Mouse (Mus musculus): ENCODE measurements at regions not wholly inside any gene's neighbourhood (a gene's known extent, or its start where the extent isn't known, plus 50 kb on each side); places are given as distances from the start of the nearest gene placed in this dataset.

GRCm38 (mm10) chr6:50777827-50778226, 123.6 kb upstream of the Npvf start:
- no peak for DNase-seq (ENCODE audit: low read depth, low spot score)

DNA sequence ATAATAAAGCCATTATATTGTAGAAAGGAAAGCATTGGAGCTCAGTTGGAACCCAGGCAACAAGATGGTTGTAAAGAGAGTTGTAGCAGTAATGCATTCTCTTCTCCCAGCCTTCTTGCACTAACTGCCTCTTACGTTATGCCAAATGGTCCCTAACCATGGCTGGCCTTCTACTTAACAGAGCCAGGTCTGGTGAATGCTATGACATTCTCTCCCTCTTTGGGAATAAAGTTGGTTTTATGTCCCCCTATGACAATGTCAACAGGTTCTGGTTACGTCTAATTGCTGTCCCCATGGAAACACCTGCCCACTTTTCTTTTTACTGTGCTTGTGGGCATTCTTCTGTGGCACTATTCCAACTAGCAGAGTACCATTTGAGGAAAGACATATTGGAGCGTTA, 126.4 kb upstream of the Npvf start:
- DNase-seq (ENCODE audit: low read depth, low spot score) = no peak

- no peak for DNase-seq (ENCODE audit: low read depth, low spot score)
These were observed 127.0 kb upstream of the Npvf start for GRCm38 (mm10) chr6:50781271-50781670.

DNA sequence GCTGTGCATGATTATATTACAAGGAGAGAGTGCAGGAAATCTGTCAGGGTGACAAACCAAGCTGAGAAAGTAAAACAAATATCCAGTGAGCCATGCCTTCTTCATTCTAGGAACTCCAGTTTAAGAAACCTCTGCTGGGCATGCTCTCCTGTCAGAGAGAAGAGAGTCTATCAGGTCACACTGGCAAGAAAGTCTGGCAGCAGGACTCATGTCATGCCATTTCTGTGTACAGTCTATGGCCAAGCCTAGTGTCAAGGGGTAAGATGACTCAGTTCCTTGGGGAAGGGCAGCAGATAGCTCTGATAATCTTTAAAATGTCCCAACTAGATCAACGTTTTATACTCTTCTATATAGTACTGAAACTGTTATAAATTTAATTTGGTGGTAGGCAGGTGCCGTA, 128.0 kb upstream of the Npvf start:
- DNase-seq (ENCODE audit: low read depth, low spot score) = no peak

DNA sequence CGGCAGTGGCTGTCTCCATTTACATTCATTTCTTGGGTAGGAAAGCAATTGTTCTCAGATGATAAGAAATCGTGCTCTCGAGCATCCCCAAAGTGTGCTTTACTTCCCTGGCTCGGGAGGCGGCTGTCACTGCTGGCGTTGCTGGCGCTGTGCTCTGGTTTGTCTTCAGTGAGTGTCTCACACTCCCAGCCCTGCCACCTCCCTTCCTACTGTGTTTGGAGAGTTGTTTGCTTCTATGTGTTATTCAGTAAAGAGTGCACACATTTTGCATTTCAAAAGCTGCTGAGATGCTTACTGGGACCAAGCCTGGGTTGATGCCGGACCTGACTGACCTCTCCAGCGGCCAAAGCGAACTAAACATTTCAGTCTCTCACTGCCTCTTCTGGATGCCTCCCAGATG, 129.3 kb upstream of the Npvf start:
- no peak for DNase-seq (ENCODE audit: low read depth, low spot score)

GRCm38 (mm10) chr6:50784381-50784780, 130.1 kb upstream of the Npvf start:
- DNase-seq (ENCODE audit: low read depth, low spot score) = no peak

GRCm38 (mm10) chr6:50787666-50788065, 133.4 kb upstream of the Npvf start:
- DNase-seq (ENCODE audit: low read depth, low spot score) = no peak

GRCm38 (mm10) chr6:50799963-50800362, 145.7 kb upstream of the Npvf start:
- DNase-seq (ENCODE audit: low read depth, low spot score) = no peak

DNA sequence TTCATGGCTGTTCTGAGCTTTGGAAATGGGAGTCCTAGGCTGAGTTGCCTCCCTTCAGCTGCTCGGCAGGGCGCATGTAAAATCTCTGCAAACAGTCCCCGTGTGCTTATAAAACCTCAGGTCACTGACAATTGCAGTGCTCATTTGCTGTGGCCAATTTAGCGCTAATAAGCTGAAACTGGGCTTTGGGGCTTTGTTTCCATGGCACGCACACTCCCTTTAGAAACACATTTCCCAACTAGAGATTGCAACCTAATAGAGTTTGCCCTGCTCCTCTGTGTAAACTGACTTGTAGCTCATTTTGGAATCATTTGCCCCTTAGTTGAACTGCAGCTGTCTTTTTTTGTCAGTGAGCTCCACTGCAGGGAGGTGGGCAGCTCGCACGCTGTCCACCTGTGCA, 148.7 kb upstream of the Npvf start:
- no peak for DNase-seq (ENCODE audit: low read depth, low spot score)

- DNase-seq (ENCODE audit: low read depth, low spot score) = no peak
These were observed 150.3 kb upstream of the Npvf start for GRCm38 (mm10) chr6:50804477-50805005.

DNA sequence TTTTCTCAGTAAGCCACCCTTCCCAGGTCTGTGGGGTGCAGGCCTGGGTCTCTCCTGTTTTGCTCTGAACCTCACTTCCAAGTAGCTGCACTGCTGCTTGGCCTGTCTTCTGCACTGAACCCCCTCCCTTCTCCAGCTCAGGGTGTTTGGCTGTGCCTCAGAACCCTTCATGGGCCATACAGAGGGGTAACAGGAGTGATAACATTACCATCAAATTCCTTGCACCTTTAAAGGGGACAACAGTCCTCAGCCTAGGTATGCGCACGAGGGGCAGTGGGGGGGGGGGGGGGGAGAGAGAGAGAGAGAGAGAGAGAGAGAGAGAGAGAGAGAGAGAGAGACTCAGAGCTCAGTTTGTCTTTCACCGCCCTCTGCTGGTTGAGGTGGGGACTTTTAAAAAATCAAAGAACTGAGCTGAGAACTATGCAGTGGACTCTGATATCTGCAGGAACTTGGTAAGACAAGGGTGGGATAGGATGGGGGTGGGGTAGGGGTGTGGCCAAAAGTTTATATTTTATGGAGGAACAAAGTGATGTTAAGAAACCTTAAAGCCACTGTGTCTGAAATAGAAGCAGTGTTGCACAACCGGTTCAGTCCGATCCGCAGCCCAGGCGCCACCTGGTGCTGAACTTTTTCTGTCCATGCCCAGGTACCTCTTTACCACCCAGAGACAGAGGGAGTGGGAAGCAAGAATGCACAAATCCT, 152.3 kb upstream of the Npvf start:
- DNase-seq (ENCODE audit: low read depth, low spot score) = peak; percentile 45

- DNase-seq (ENCODE audit: low read depth, low spot score) = no peak
These were observed 153.2 kb upstream of the Npvf start for GRCm38 (mm10) chr6:50807187-50808012.

- peak; percentile 30 for DNase-seq (ENCODE audit: low read depth, low spot score)
These were observed 153.9 kb upstream of the Npvf start for GRCm38 (mm10) chr6:50808126-50808525.

DNA sequence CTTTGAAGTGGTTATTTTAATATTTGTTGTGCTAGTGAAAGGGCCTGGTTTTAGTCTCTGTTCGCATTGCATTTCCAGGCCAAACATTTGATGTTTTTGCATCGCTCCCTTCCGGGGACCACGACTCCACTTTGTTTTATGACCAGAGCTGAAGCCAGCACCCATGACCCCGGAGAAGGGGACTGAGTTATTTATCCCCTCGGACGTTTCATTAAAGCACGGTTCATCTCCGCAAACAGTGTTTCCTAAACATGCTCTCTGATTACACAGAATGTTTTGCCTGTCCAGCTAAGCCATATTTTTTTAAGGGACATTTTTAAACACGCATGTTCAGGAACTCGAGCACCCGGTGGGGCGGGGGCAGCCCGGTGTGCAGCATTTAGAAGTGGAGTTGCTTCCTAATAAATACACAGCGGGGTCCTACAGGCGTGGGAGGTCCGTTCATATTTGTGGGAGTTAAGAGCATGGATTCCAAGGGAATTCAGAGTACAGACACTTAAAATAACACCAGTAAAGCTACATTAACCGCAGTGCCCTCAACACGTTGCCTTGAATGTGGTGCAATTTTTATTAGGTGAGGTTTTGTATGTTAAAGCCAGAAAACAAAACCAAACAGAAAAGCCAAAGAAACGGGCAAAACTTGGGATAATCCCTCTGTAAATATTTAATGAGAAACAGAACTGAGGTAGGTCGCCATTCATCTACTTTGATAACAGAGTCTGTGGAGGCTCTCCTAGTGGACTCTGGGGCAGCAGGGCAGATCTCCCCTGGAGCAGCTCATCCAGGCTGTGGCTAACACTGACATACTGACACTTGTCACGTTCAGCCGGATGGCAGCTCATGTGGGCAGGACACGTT, 154.8 kb upstream of the Npvf start:
- DNase-seq (ENCODE audit: low read depth, low spot score) = no peak

GRCm38 (mm10) chr6:50809669-50809983, 155.4 kb upstream of the Npvf start:
- no peak for DNase-seq (ENCODE audit: low read depth, low spot score)

DNA sequence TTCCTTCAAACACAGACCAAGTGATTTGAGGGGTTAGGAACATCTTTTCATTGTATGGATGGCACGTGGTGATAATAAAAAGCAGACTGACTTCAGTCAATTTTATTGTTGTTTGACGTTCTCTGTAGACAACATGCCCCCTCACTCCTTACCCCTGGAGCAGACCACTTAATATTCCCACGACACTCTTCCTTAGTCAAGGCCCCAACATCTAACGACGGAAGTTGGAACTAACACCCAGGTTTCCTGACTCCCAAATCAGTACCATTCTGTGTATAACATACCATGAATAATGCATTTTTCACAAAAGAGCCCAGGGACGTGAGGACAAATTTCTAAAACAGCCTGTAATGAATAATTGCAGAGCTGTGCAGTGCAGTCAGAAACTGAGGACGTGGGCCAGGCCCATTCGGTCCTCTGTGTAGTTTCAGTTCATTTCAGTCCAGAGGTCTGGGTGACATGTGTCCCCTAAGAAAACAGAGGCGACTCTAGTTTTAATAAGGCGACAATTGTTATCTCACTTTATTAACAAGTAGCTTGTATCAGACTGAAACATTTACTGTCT, 160.8 kb upstream of the Npvf start:
- no peak for DNase-seq (ENCODE audit: low read depth, low spot score)

DNA sequence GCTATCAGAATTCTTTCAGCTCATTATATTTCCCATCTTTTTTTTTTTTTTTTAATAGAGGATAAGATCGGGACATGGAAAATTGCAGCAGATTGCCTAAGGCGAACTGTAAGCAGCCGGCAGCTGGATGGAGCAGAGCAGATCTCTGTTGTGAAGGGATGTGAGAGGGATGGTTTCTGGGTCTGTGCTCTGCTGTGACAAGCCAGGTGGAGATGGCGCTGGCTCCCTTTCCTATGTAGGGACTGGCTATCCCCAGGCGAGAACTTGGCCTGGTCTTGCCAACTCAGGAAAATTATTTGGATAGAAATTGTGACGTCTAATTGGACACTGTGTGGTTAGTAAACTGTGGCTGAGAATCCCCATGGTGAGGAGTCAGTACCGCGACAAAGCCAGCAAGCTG, 161.3 kb upstream of the Npvf start:
- DNase-seq (ENCODE audit: low read depth, low spot score) = no peak

DNA sequence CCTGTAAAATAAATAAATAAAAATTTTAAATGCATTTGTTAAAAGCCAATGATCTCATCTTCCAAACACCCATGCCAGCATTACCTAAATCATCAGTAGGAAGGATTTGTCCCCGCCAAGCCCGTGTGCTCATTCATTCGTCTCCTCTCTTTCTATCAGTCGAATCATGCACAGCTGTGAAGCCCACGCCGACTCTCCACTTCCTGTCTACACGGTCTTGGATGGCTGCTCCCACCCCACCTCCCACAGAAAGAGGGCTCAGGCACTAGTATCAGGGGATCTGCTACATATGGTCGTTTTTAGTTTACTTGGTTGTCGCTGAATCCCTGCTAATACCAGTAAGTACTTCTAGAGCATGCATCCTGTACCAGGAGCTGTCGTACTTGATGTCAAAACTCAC, 163.2 kb upstream of the Npvf start:
- no peak for DNase-seq (ENCODE audit: low read depth, low spot score)

DNA sequence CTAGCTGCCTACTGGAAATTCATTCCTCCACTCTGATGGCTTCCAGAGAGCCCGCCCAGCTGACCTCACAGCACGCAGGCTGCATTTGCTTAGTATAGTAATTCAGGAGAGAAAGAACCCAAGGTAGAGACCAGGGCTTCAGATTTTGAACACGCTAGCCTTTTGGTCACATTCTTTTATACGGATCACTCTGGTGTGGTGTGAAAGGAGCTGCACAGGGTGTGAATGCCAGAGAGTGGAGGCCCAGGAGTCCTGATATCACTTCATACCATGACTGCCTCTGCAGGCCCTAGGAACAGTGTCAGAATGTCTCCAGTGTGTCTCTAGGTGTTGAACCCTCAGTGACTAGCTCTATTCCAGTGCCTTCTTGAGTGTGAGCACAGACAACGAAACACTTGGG, 164.2 kb upstream of the Npvf start:
- no peak for DNase-seq (ENCODE audit: low read depth, low spot score)

GRCm38 (mm10) chr6:50818891-50819541, 164.8 kb upstream of the Npvf start:
- DNase-seq (ENCODE audit: low read depth, low spot score) = no peak

Measured in ES-CJ7 (cell line).